Mouse (Mus musculus) left cerebral cortex, adult 8-10 months (tissue): ENCODE measurements around the gene Fam184b. TPM values are rescaled to one million over a fixed set of nuclear protein-coding genes. Genes with fewer than 3 reads are reported as not detected.

ENCODE experiments used
- DNase-seq, 2 experiments: peaks; one replicate each; pipeline ENCODE4 v3.0.0; 2022; ENCODE audit warnings: low spot score in 2 of 2
- total RNA-seq, 4 experiments: library from RNA; stranded (reverse); gene quantifications; 2 replicates each; pipeline ENCODE4 v1.2.4; 2022

Gene Fam184b
- total RNA-seq, 4 experiments from 2014 or later = 10.2 to 12.9 (median 11.5) TPM

- no peak for DNase-seq
Observed at GRCm38 (mm10) chr5:45599056-45599455, 40.4 kb downstream of the Fam184b start.

- DNase-seq = peak in 1 of 2 experiments; percentile 46
Observed at GRCm38 (mm10) chr5:45595363-45596039, 43.9 kb downstream of the Fam184b start.

GRCm38 (mm10) chr5:45593276-45593675 lies 46.1 kb downstream of the Fam184b start:
- no peak for DNase-seq

DNA sequence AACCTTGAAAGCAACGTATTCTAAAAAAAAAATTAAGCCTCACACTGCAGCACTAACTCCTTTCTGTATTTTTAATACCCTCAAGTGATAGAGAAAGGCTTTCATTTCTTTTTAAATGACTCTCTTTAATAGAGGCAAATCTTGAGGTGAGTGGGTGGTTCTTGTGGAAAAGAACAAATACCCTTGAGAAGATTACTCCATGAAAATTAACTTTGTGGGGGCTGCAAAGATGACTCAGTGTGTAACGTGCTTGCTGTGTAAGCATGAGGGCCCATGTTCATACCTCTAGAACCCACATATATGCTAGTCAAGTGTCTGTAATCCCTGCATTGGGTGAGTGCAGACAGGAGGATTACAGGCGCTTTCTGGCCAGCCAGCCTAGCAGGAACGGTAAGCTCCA lies 49.3 kb downstream of the Fam184b start:
- DNase-seq = peak; percentile 13 to 32

DNA sequence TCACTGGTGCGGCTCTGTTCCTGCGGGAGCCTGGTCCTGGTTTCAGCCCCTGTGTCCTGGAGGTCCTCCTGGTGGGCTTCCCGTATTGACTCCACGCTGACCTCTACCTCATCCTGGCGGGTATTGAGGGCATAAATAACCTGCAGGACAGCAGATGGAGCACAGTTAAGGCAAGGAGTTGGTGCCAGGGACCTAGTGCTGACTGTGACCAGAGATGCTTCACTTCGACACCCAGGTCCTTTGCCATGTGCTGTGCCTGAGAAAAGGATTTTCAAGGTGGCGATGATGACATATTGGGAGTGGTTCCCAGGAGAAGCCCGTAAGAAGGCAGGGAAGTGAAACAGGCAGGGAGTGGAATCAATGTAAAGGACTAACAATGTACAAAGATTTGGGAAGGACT lies 54.8 kb downstream of the Fam184b start:
- no peak for DNase-seq

- no peak for DNase-seq
Observed at GRCm38 (mm10) chr5:45580279-45580678, 59.1 kb downstream of the Fam184b start.

- DNase-seq = no peak
Observed at GRCm38 (mm10) chr5:45577376-45577775, 62.0 kb downstream of the Fam184b start.

DNA sequence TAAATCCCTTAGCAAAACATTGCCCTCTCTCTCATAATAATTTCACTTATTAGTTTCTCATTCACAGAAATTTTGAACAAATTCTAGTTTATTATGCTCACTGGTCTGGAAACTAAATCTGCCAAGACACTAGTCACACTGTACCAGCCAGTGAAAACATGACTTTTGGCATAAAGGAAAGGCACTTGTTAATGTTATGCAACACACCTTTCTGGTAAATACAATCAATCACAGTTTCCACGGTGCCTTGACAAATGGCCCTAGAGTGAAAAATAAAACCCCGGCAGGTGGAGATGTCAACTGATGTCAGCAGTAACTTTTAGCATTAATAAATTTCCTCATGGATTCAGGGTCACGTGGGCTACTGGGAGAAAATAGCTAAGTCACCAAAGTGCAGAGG lies 62.7 kb downstream of the Fam184b start:
- no peak for DNase-seq

GRCm38 (mm10) chr5:45572816-45573215 lies 66.6 kb downstream of the Fam184b start:
- DNase-seq = no peak

DNA sequence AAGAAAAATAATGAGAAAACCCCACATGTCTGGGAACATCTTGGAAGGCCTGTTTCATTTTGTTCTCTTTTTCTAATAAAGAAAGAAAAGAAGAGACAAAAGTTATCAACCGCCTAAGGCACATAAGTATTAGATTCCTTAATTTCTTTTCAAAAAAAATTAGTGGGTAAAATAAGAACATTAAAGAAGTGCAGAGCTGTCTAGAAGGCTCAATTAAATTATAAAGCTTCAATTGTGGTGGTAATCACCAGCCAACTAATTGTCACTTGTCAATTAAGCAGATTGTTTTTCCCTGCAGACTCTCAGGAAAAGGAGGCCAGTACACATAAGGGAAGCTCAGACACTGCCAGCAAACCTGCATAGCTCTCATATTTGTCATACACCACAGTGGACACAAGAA lies 73.6 kb downstream of the Fam184b start:
- no peak for DNase-seq

- no peak for DNase-seq
Observed at GRCm38 (mm10) chr5:45564054-45564453, 75.4 kb downstream of the Fam184b start.

DNA sequence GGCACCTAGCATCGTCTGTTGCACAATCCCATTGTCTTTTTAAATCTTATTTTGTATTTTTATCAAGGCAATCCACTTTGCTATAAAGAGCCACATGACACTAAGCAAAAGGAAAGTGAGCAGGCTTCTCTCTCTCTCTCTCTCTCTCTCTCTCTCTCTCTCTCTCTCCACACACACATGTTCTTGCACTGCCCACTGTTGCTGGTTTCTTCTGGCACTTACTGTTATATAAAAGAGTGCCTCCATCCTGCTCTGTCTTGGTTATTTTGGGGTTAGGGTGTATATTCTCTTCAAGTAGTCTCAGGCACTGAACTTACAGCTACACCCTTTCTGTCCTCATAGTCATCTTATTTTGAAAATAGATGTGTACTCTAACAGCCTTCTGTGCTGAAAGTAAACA lies 89.8 kb downstream of the Fam184b start:
- DNase-seq = no peak

DNA sequence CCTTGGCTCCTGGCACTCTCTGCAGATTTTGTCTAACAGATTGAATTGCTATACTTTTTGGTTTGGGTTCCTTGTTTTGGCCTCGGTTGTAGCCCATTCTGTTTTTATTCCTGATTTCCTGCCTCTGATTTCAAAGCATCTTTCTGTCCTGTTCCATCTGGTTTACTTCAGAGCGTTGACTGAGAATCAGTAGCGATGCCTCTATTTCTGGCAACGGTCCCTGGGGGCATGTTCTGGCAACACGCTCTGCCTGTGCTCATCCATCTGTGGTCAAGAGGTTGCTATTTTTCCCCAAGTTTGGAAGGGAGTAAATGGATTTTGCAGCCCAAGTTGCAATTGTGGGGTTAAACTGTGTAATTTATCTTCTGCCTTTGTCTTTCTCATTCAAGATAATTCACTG lies 96.0 kb downstream of the Fam184b start:
- no peak for DNase-seq

GRCm38 (mm10) chr5:45539502-45539901 lies 99.9 kb downstream of the Fam184b start:
- DNase-seq = no peak

DNA sequence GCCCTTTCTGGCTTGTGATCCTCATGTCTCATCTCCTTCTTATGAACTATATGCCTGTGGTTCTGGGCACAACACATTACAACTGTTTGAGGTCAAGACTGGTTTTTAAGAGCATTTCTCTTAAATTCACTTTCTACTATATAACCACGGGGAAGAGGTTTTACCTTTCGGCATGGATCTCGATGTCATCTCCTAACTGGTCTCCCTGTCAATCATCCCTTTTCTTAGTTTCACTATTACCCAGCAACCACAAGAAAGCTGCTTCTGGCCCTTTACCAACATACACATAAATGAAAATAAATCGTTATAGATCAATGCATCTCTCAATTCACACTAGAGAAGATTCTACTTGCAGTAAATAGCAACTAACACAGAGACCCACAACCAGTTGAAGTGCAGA lies 104.2 kb downstream of the Fam184b start:
- no peak for DNase-seq

- DNase-seq = peak; percentile 56 to 66
Observed at GRCm38 (mm10) chr5:45534319-45535098, 104.9 kb downstream of the Fam184b start.

DNA sequence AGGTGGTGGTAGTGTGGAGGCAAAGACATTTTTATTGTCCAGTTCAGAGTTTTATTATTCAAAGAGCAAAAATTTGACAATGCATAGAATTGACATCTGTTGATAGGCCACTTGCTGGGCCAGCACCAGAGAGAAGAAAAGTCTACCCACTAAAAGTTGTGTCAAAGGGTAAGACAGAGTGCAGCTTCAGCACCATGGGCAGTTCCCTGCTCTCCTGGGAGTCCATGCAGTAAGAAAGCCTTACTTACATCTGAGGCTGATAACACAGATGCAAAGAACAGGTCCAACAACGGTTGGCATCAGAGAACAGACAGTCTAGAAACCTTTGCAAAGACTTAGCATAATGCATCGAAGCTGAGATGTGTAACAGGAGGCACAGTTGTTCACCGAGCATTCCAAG lies 109.7 kb downstream of the Fam184b start:
- no peak for DNase-seq

GRCm38 (mm10) chr5:45526338-45526737 lies 113.1 kb downstream of the Fam184b start:
- no peak for DNase-seq

GRCm38 (mm10) chr5:45525101-45525500 lies 114.3 kb downstream of the Fam184b start:
- DNase-seq = no peak

DNA sequence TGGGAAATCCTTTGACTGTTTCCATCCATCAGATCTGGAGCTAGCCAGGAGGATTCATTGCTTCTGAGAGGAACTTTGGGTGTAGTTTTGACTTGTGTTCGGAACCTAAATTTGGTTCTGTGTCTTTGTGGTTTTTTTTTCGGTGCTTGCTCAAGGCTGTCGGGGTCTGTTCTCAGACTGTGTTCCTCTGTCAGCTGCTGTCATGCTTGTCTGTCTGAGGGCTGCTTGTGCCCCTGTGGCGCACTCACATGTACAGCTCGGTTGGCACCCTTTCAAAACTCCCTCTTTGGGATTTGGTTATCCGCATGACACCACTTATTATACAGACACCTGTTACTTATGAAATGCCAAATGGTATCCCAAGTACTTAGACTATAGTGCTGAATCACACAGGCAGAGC lies 117.8 kb downstream of the Fam184b start:
- DNase-seq = no peak

DNA sequence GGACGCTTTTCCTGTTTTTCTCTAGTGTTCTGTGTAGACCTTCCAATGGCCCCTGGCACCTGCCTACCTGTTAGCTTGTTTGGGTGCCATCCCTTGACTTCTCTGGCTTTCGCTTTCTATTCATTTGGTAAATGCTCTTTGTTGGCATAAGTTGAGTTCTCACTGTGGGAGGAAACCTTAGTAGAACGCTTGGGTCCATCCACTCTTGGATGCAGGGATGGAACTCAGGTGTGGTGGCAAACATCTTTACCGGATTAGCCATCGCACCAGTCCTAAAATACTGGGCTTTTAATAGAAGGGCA lies 118.7 kb downstream of the Fam184b start:
- DNase-seq = no peak

- peak; percentile 87 to 92 for DNase-seq
Observed at GRCm38 (mm10) chr5:45519960-45520808, 119.2 kb downstream of the Fam184b start, which contains the start of gene Med28. Med28 (plus strand) TSS chr5:45520229.
